Mouse (Mus musculus): ENCODE results near the gene Ezh2.

GRCm38 (mm10) chr6:47627978-47628377, 32.8 kb upstream of the Ezh2 start:
- TF ChIP-seq POLR2A (IDR thresholded peaks at IDR 0.05; ENCODE audit: insufficient read depth, low read depth, low read length) (no peak), CTCF (IDR thresholded peaks at IDR 0.05; ENCODE audit: insufficient read depth, low read depth, low read length) (no peak)
